Mouse (Mus musculus): ENCODE measurements around the gene Psme1.

The Psme1 gene

GRCm38 (mm10) chr14:55598521-55599390, 20.8 kb downstream of the Psme1 start:
- in situ Hi-C loops (cut with MboI) = no loop called here

GRCm38 (mm10) chr14:55603271-55603632, 25.3 kb downstream of the Psme1 start, which contains the start of gene Irf9:
Irf9 (plus strand) TSS chr14:55603571.
- in situ Hi-C loops (cut with MboI) = no loop called here

- in situ Hi-C loops (cut with MboI) = no loop called here
Measured at GRCm38 (mm10) chr14:55603633-55604576, 26.0 kb downstream of the Psme1 start.

- in situ Hi-C loops (cut with MboI) = no loop called here
Measured at GRCm38 (mm10) chr14:55604823-55605222, 26.9 kb downstream of the Psme1 start.

- in situ Hi-C loops (cut with MboI) = no loop called here
Measured at GRCm38 (mm10) chr14:55605743-55606459, 28.0 kb downstream of the Psme1 start.

GRCm38 (mm10) chr14:55608339-55608738, 30.4 kb downstream of the Psme1 start:
- in situ Hi-C loops (cut with MboI) = no loop called here

- in situ Hi-C loops (cut with MboI) = no loop called here
Measured at GRCm38 (mm10) chr14:55613346-55613745, 35.4 kb downstream of the Psme1 start.

GRCm38 (mm10) chr14:55614565-55615178, 36.7 kb downstream of the Psme1 start:
- in situ Hi-C loops (cut with MboI) = no loop called here

GRCm38 (mm10) chr14:55615876-55616275, 38.0 kb downstream of the Psme1 start:
- in situ Hi-C loops (cut with MboI) = no loop called here

- in situ Hi-C loops (cut with MboI) = no loop called here
Measured at GRCm38 (mm10) chr14:55616844-55617243, 38.9 kb downstream of the Psme1 start.

- in situ Hi-C loops (cut with MboI) = no loop called here
Measured at GRCm38 (mm10) chr14:55617822-55618221, 39.9 kb downstream of the Psme1 start, which contains the start of gene Rec8. Rec8 (plus strand) TSS chr14:55618037.

GRCm38 (mm10) chr14:55618486-55619195, 40.7 kb downstream of the Psme1 start:
- in situ Hi-C loops (cut with MboI) = no loop called here

- in situ Hi-C loops (cut with MboI) = no loop called here
Measured at GRCm38 (mm10) chr14:55628077-55628827, 50.3 kb downstream of the Psme1 start.

- in situ Hi-C loops (cut with MboI) = no loop called here
Measured at GRCm38 (mm10) chr14:55629312-55629711, 51.4 kb downstream of the Psme1 start.
